Mouse (Mus musculus) E14TG2a.4 (cell line): ENCODE data around the gene Nbdy.

Source experiments
- CTCF ChIP-seq: conservative IDR thresholded peaks from 2 replicates; pipeline ENCODE4 v1.5.1; 2014; ENCODE audit warnings: low read length
- NANOG ChIP-seq: IDR thresholded peaks from 2 replicates; pipeline ENCODE4 v1.6.1; 2014; ENCODE audit warnings: borderline replicate concordance, low read length, mixed read lengths
- POU5F1 ChIP-seq: IDR thresholded peaks from 2 replicates; pipeline ENCODE4 v1.6.1; 2014; ENCODE audit warnings: low read length, borderline replicate concordance

DNA sequence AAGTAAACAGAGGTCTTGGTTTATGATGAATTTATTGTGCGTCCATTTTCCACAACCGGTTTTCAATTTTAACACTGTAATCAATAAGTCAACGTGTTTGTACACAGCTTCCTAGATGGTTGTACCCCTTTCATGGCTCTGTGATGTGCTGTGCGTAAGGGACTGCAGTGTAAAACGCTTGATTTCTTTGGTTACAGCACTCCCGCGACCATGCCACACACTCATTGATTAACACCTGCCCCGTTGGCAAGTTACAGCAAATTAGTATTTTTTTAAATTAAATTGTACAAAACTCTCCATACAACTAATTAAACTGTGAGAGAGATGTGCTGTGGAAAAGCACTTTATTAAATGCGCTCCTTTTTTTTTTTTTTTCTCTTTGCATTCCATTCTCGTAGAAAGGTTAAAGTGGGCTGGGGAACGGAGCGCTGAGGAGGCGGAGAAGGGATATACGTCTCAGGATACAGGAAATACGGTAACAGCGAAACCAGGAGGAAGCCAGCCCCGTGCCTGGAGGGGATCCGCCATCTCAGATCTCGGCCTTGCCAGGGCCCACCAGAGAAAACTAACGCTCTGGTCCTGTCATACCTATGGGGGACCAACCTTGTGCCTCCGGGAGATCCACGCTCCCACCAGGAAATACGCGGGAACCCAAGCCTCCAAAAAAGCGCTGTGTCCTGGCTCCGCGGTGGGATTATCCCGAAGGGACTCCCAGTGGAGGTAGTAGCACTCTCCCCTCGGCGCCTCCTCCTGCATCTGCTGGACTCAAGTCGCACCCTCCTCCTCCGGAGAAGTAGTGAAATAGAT, at the start of gene Nbdy:
- TF ChIP-seq CTCF = no peak
- TF ChIP-seq NANOG = no peak
- TF ChIP-seq POU5F1 = no peak
